Mouse (Mus musculus) brain, embryonic 14.5 days (tissue): ENCODE measurements at regions not wholly inside any gene's neighbourhood (a gene's known extent, or its start where the extent isn't known, plus 50 kb on each side); places are given as distances from the start of the nearest gene placed in this dataset.

Experiments used
- CTCF ChIP-seq: fragments of 200-500 bp; IDR thresholded peaks from 2 replicates; pipeline ENCODE4 v1.5.1; 2012; ENCODE audit warnings: inconsistent platforms, mild to moderate bottlenecking, moderate library complexity, borderline replicate concordance; ENCODE audit not compliant: insufficient read depth, insufficient read length; ENCODE audit errors: extremely low read depth
- POLR2A ChIP-seq: fragments of 200-500 bp; IDR thresholded peaks from 2 replicates; pipeline ENCODE4 v1.6.1; 2012; ENCODE audit warnings: mild to moderate bottlenecking, inconsistent platforms, borderline replicate concordance; ENCODE audit not compliant: poor library complexity, insufficient read depth, insufficient read length, severe bottlenecking; ENCODE audit errors: extremely low read depth

- TF ChIP-seq CTCF (no peak), POLR2A (no peak)
These were observed 297.5 kb upstream of the Pex5l start for GRCm38 (mm10) chr3:33440500-33440899.
